Mouse (Mus musculus) midbrain, embryonic 16.5 days (tissue): ENCODE results near the gene Washc1. TPM values are rescaled to one million over a fixed set of nuclear protein-coding genes. Genes with fewer than 3 reads are reported as not detected.
A peak's percentile ranks its signal among the peaks of the same experiment; 100 is the strongest.
"Not testable (repeated sequence)": the region's sequence is repeated elsewhere in the genome, so short reads cannot be mapped to it uniquely, and the experiment has no call there.

ENCODE experiments used
- ATAC-seq: fragments of 200-750 bp; cut with Nextera tagmentation; 2 replicates; pipeline ENCODE4 v1.8.0; 2017; ENCODE audit warnings: moderate TSS enrichment
- H3K27ac ChIP-seq: fragments of 300-500 bp; sonication (generic); 2 replicates; pipeline ENCODE4 v1.5.1; 2014; ENCODE audit warnings: mild to moderate bottlenecking, low read length, mixed read lengths
- H3K27me3 ChIP-seq: fragments of 300-500 bp; sonication (generic); 2 replicates; pipeline ENCODE4 v1.6.1; 2014; ENCODE audit warnings: low read depth, low read length, mixed read lengths; ENCODE audit not compliant: control insufficient read depth, insufficient read depth
- H3K36me3 ChIP-seq: fragments of 300-500 bp; sonication (generic); 2 replicates; pipeline ENCODE4 v1.6.1; 2014; ENCODE audit warnings: mild to moderate bottlenecking, low read length, moderate library complexity, mixed read lengths; ENCODE audit not compliant: control insufficient read depth, insufficient read depth
- H3K4me1 ChIP-seq: fragments of 300-500 bp; sonication (generic); 2 replicates; pipeline ENCODE4 v1.6.1; 2014; ENCODE audit warnings: mild to moderate bottlenecking, low read length, mixed read lengths; ENCODE audit not compliant: control insufficient read depth, insufficient read depth
- H3K4me2 ChIP-seq: fragments of 300-500 bp; sonication (generic); 2 replicates; pipeline ENCODE4 v1.6.1; 2014; ENCODE audit warnings: mild to moderate bottlenecking, low read length, mixed read lengths
- H3K4me3 ChIP-seq: fragments of 300-500 bp; sonication (generic); 2 replicates; pipeline ENCODE4 v1.5.1; 2014; ENCODE audit warnings: low read depth, mild to moderate bottlenecking, low read length, moderate library complexity, mixed read lengths
- H3K9ac ChIP-seq: fragments of 300-500 bp; sonication (generic); 2 replicates; pipeline ENCODE4 v1.6.1; 2014; ENCODE audit warnings: low read depth, low read length, mixed read lengths
- H3K9me3 ChIP-seq: fragments of 300-500 bp; sonication (generic); replicated peaks from 2 replicates; pipeline ENCODE4 v1.6.1; 2014; ENCODE audit warnings: mild to moderate bottlenecking, low read length, mixed read lengths; ENCODE audit not compliant: control insufficient read depth, poor library complexity, severe bottlenecking
- WGBS: fragments of 180-500 bp; shearing (Covaris S2); extraction: QIAGEN DNeasy Blood & Tissue Kit; methylation state at CpG from one replicate; pipeline ENCODE4 v1.1.7; 2014; 5-methylcytosine and 5-hydroxymethylcytosine counted together
- polyA plus RNA-seq: library from polyadenylated mRNA; unstranded; fragments of >200 nt; fragmentation: Nextera tagmentation; extraction: Ambion mirVana; gene quantifications from 2 replicates; pipeline ENCODE4 v1.2.1, GENCODE M21; 2015

The Washc1 gene
- 45.5 and 50.2 TPM in 2 replicates for polyA plus RNA-seq

DNA sequence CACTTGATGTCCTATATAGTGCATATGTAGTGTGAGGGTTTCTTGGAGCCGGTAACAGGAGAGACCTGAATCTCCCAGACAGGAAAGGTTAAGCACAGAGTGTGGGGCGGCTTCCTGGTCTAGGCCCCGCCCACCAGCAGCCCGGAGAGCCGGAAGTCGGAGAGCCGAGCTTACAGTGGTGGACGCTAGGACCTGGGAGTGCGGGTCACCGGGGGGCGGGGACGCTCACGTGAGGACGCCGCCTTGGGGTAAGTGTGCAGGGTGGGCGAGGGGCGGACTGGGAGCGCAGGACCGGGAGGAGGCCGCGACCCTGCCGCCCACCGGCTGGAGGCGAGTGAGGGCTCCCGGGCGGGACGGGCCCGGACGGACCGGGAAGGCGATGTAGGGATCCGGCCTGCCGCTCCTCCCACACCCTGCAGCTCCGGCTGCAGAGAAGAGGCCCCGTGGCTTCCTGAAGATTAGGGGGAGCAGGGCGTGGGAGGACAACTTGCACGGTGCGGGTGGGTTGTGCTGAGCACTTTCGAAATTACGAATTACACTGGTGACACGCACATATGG lies at the start of gene Washc1:
Gene Washc1 (plus strand): TSS at position 144 of the 558 bp plus-strand sequence.
- peak within 1 kb of the TSS; percentile 65 for H3K4me3 ChIP-seq
- H3K9me3 ChIP-seq = no peaks in the 10 kb centered on the region
- under 1% methylated on average over 33 of the region's 41 CpGs for WGBS
- H3K27ac ChIP-seq = peak within 1 kb of the TSS; percentile 70
- H3K4me2 ChIP-seq = peak within 1 kb of the TSS; percentile 76
- peak within 1 kb of the TSS; percentile 80 for H3K9ac ChIP-seq
- H3K36me3 ChIP-seq = peaks cover 21% of the 10 kb centered on the region
- peak; percentile 98 for ATAC-seq
- H3K4me1 ChIP-seq = peaks cover 16% of the 10 kb centered on the region
- H3K27me3 ChIP-seq = no peaks in the 10 kb centered on the region

DNA sequence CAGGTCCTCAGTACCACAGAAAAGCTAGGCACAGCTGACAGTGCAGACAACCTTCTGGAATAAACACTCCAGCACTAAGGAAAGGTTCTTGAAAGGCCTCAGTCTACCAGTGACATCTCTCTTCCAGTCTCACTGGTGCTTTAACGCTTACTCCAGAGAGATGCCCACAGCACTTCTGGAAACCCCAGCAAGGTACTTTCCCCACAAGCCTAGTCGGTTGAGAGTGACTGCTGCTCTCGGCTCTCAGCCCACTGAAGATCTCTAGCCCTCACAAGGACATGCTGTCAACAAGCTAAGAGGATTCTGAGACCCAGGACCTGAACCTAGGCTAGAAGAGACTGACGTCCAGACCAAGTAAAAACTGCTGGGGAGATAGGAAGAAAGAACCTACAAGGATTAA lies 46.2 kb upstream of the Washc1 start:
- Histone ChIP-seq H3K36me3 (no peaks in the 10 kb centered on the region), H3K4me3 (no peak overlapping the region), H3K9ac (no peak overlapping the region), H3K27ac (no peak overlapping the region), H3K27me3 (no peaks in the 10 kb centered on the region), H3K9me3 (no peaks in the 10 kb centered on the region), H3K4me1 (no peaks in the 10 kb centered on the region), H3K4me2 (no peak overlapping the region)
- WGBS = 87% methylated on average over 4 of the region's 4 CpGs
- ATAC-seq = no peak

DNA sequence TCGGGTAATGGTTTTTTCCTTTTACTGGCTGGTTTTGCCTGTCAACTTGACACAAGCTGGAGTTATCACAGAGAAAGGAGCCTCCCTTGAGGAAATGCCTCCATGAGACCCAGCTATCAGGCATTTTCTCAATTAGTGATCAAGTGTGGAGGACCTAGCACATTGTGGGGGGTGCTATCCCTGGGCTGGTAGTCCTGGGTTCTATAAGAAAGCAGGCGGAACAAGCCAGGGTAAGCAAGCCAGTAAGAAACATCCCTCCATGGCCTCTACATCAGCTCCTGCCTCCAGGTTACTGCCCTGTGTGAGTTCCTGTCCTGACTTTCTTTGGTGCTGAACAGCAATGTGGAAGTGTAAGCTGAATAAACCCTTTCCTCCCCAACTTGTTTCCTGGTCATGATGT lies 42.3 kb upstream of the Washc1 start:
- not testable (repeated sequence) for H3K36me3 ChIP-seq, H3K4me3 ChIP-seq, H3K9me3 ChIP-seq, H3K27ac ChIP-seq, H3K4me2 ChIP-seq, ATAC-seq, H3K27me3 ChIP-seq, H3K9ac ChIP-seq, H3K4me1 ChIP-seq
- WGBS = 97% methylated on average over 2 of the region's 2 CpGs

DNA sequence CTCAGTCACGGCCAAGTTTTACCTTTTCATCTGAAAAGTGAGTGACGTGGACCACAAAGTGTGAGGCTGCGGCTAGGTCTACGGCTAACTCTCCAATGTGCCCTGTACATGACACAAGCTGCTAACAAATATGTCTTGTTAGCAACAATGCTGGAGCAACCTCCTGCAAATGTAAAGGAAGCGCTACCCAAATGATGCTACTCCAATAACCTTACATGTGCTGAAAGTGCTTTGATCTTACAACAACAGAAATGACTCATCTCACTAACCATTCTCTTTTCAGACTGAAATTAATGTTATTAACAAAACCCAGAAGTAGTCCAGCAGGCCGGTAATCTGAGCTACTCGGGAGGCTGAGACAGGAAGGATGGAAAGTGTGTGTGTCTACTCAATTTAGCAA lies 37.4 kb upstream of the Washc1 start:
- H3K4me3 ChIP-seq = no peak overlapping the region
- no peaks in the 10 kb centered on the region for H3K27me3 ChIP-seq
- no peak for ATAC-seq
- H3K4me1 ChIP-seq = peaks cover 25% of the 10 kb centered on the region
- H3K9ac ChIP-seq = no peak overlapping the region
- no peaks in the 10 kb centered on the region for H3K9me3 ChIP-seq
- H3K36me3 ChIP-seq = no peaks in the 10 kb centered on the region
- WGBS = 88% methylated on average over 7 of the region's 7 CpGs
- no peak overlapping the region for H3K4me2 ChIP-seq
- no peak overlapping the region for H3K27ac ChIP-seq

DNA sequence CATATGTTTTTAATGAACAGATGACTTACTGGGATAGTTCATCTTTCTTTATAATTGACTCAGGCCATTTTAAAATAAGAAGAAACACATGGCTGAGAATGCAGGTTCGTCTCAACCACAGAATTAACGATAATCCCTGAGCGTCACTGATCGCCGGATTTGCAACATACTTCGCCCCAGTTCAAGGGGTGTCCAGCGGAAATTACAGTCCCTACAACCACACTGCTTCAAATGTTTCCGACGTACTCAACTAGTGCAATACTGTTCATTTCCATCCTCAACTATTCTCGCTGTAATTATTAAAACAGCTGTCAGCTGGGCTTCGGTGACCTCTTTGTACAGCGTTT lies 35.5 kb upstream of the Washc1 start:
- WGBS = 3% methylated on average over 12 of the region's 12 CpGs
- Histone ChIP-seq H3K9me3 (no peaks in the 10 kb centered on the region), H3K4me2 (peak overlapping the region; percentile 65), H3K27ac (peak overlapping the region; percentile 95), H3K4me3 (peak overlapping the region; percentile 91), H3K9ac (peak overlapping the region; percentile 88), H3K4me1 (peaks cover 25% of the 10 kb centered on the region), H3K27me3 (no peaks in the 10 kb centered on the region), H3K36me3 (peaks cover 10% of the 10 kb centered on the region)
- ATAC-seq = no peak

DNA sequence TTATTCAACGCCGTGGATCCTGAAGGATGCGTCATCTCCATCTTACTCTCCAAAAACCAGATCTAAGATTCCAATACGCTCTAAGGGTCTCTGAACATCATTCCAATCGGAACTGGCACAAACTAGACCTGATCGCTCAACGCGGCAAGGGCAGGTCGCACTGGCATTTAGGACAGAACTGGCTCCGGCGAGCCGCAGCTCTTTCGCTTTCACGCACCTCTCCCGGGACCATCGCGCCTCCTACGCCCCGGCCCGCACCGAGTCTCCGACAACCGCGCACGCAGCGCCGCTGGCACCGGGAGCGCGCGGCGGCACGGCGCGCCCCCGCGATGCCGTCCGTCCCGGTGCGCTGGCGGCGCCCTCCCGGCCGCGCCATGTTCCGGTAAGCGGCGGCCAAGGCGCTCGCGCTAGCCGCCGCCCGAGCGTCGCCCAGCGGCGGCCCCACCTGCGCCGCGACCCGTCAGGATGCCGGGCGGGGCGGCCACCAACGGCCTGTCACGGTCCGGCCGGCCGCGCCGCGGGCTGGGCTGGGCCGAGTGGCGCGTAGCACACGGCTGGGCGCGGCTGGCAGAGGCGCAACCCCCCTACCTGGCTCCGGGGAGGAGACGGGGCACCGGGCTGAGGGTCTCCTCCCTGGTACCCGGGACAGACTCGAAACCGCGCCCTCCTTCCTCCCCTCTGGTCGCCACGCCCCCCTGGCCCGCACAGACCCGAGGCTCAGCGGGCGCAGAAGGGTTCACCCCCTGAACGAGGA lies 35.0 kb upstream of the Washc1 start:
- Histone ChIP-seq H3K4me1 (peaks cover 25% of the 10 kb centered on the region), H3K27me3 (no peaks in the 10 kb centered on the region), H3K4me2 (peak overlapping the region; percentile 65), H3K9ac (peak overlapping the region; percentile 88), H3K9me3 (no peaks in the 10 kb centered on the region), H3K36me3 (peaks cover 10% of the 10 kb centered on the region), H3K27ac (peak overlapping the region; percentile 95), H3K4me3 (peak overlapping the region; percentile 91)
- peak; percentile 78 for ATAC-seq
- WGBS = under 1% methylated on average over 84 of the region's 95 CpGs

DNA sequence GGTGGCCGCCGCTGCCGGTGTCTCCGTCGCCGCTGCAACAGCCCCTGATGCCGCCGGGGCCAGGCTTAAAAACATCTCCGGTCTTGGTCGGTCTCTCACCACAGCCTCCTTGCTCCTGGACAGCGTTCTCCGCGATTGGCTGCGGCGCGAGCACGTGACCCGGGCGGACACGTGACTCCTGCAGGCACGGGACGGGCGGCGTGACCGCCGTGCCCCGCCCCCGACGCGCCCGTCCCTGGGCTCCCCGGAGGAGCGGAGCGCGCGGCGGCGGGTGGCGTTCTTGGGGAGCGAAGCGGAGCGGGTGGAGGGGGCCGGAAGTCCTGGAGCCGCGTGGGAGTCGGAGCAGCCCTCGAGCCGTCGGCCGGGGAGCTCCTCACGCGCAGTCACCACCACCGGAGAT lies 34.4 kb upstream of the Washc1 start, which contains the start of gene Ankrd12:
Gene Ankrd12 (minus strand): TSS at position 156 of the 400 bp plus-strand sequence.
- Histone ChIP-seq H3K27me3 (no peaks in the 10 kb centered on the region), H3K9me3 (no peaks in the 10 kb centered on the region), H3K4me2 (peak within 1 kb of the TSS; percentile 72), H3K9ac (peak within 1 kb of the TSS; percentile 88), H3K36me3 (peaks cover 10% of the 10 kb centered on the region), H3K4me1 (peaks cover 25% of the 10 kb centered on the region), H3K4me3 (peak within 1 kb of the TSS; percentile 91), H3K27ac (peak within 1 kb of the TSS; percentile 95)
- WGBS = under 1% methylated on average over 48 of the region's 53 CpGs
- ATAC-seq = peak; percentile 97

DNA sequence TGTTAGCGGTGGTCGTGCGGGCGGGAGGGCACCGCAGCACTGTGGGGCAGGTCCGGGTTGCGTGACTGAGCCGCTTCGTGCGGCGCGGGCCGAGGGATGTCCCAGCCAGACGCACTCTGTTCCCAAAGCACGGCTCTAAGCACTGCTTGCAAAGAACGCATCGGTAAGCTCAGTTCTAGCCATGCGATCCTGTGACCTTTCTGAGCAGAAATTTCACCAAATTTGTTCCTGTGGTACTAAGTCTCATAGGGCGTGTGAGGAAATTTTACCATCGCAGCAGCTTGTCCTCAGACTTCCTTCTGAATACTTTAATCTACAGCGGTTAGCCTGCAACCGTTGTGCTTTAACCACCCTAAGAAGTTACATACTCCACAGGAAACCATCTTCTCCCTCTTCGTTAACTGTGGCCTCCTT lies 33.9 kb upstream of the Washc1 start:
- Histone ChIP-seq H3K9me3 (no peaks in the 10 kb centered on the region), H3K4me1 (peaks cover 25% of the 10 kb centered on the region), H3K4me3 (peak overlapping the region; percentile 91), H3K27ac (peak overlapping the region; percentile 95), H3K36me3 (peaks cover 10% of the 10 kb centered on the region), H3K9ac (peak overlapping the region; percentile 74), H3K4me2 (peak overlapping the region; percentile 72), H3K27me3 (no peaks in the 10 kb centered on the region)
- ATAC-seq = peak; percentile 79
- 1% methylated on average over 23 of the region's 23 CpGs for WGBS

DNA sequence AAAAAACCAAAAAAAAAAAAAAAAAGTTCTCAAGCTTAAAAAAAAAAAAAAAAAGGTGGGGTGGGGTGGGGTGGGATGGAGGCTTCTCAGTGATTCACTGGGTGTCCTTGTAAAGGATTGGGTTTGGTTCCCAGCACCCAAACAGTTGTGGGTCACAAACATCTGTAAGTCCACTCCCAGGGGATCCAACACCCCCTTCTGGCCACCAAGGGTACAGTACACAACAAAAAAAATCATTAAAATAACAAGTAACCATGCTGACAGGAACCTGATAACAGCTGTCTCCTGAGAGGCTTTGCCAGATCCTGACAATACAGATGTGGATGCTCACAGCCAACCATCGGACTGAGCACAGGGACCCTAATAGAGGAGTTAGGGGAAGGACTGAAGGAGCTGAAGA lies 26.9 kb upstream of the Washc1 start:
- 80% methylated on average over 1 of the region's 1 CpGs for WGBS
- Histone ChIP-seq H3K9ac (no peak overlapping the region), H3K4me3 (no peak overlapping the region), H3K36me3 (peaks cover 11% of the 10 kb centered on the region), H3K9me3 (no peaks in the 10 kb centered on the region), H3K4me1 (no peaks in the 10 kb centered on the region), H3K4me2 (no peak overlapping the region), H3K27ac (no peak overlapping the region), H3K27me3 (no peaks in the 10 kb centered on the region)
- no peak for ATAC-seq
